Mouse (Mus musculus) heart, postnatal 36 days (tissue): ENCODE data around the gene Gm20870. TPM values are rescaled to one million over a fixed set of nuclear protein-coding genes. Genes with fewer than 3 reads are reported as not detected.
"Not testable (repeated sequence)": the region's sequence is repeated elsewhere in the genome, so short reads cannot be mapped to it uniquely, and the experiment has no call there.

ENCODE experiments used
- DNase-seq, 2 experiments: peaks; one replicate each; pipeline ENCODE4 v3.0.0; 2021 to 2022
- intact Hi-C: fragments of 180-260 bp; cut with DNase I; formaldehyde crosslinking; loops from one replicate; pipeline ENCODE4 v1.15.1; 2025
- total RNA-seq, 2 experiments: library from RNA; stranded (reverse); gene quantifications; 2 replicates each; pipeline ENCODE4 v1.2.3; 2021

Gene Gm20870
- not detected for total RNA-seq

GRCm38 (mm10) chrY:71691743-71692142 is at the start of gene Gm20870:
Gene Gm20870, plus strand, starts transcription at chrY:71692043.
- intact Hi-C loops = not testable (repeated sequence)

More at GRCm38 (mm10) chrY:71691743-71692142, at the start of gene Gm20870:
- not testable (repeated sequence) for DNase-seq

Other genes starting within 250 kb of the Gm20870 start
- gene Gm20869, start 222.6 kb upstream of the Gm20870 start, total RNA-seq = not detected